Mouse (Mus musculus) gastrocnemius, adult 2 months (tissue): ENCODE results near the gene Cse1l. TPM values are rescaled to one million over a fixed set of nuclear protein-coding genes. Genes with fewer than 3 reads are reported as not detected.
A peak's percentile ranks its signal among the peaks of the same experiment; 100 is the strongest.

Experiments used
- DNase-seq: peaks from one replicate; pipeline ENCODE4 v3.0.0; 2022
- H3K27ac ChIP-seq: fragments of 200-600 bp; 2 replicates; pipeline ENCODE4 v1.8.1; 2022; ENCODE audit warnings: mild to moderate bottlenecking
- H3K4me3 ChIP-seq: fragments of 200-600 bp; 2 replicates; pipeline ENCODE4 v1.8.1; 2022; ENCODE audit warnings: mild to moderate bottlenecking, moderate library complexity
- CTCF ChIP-seq: fragments of 200-600 bp; IDR thresholded peaks from 2 replicates; pipeline ENCODE4 v1.8.1; 2022; ENCODE audit warnings: antibody characterized with exemption, mild to moderate bottlenecking, moderate library complexity
- intact Hi-C: fragments of 180-260 bp; cut with DNase I; formaldehyde crosslinking; loops from one replicate; pipeline ENCODE4 v1.15.1; 2025
- total RNA-seq, 2 experiments: library from RNA; stranded (reverse); gene quantifications; 2 replicates each; pipeline ENCODE4 v1.2.3; 2021

The Cse1l gene
- total RNA-seq, 2 experiments from 2014 or later = 55.6 to 57.4 TPM

- DNase-seq = peak; percentile 62
- intact Hi-C loops = loop anchor here (1.0 kb wide), 1 partner anchor 47 kb away; no protein-coding TSS in a partner anchor
- TF ChIP-seq CTCF = peak; percentile 76
- H3K27ac ChIP-seq = no peak overlapping the region; the same call in 1 of the 2 replicates
- H3K4me3 ChIP-seq = no peak overlapping the region
Observed at GRCm38 (mm10) chr2:166956805-166957204, 51.0 kb downstream of the Cse1l start.

- H3K27ac ChIP-seq = peak overlapping the region; percentile 59
- H3K4me3 ChIP-seq = no peak overlapping the region
- intact Hi-C loops = no loop called here
- DNase-seq = peak; percentile 35
- TF ChIP-seq CTCF = no peak
Observed at GRCm38 (mm10) chr2:166960648-166961330, 54.9 kb downstream of the Cse1l start.

- DNase-seq = no peak
- peak overlapping the region; percentile 28; the same call in 1 of the 2 replicates for H3K27ac ChIP-seq
- intact Hi-C loops = no loop called here
- no peak overlapping the region for H3K4me3 ChIP-seq
- no peak for TF ChIP-seq CTCF
Observed at GRCm38 (mm10) chr2:166963257-166963656, 57.4 kb downstream of the Cse1l start.

GRCm38 (mm10) chr2:166964773-166965172 lies 58.9 kb downstream of the Cse1l start:
- intact Hi-C loops = no loop called here
- DNase-seq = no peak
- Histone ChIP-seq H3K4me3 (no peak overlapping the region), H3K27ac (no peak overlapping the region)
- TF ChIP-seq CTCF = no peak

- no peak for TF ChIP-seq CTCF
- no peak for DNase-seq
- H3K27ac ChIP-seq = peak overlapping the region; percentile 65
- no peak overlapping the region for H3K4me3 ChIP-seq
- intact Hi-C loops = no loop called here
Observed at GRCm38 (mm10) chr2:166973153-166973552, 67.3 kb downstream of the Cse1l start.

- Histone ChIP-seq H3K27ac (peak overlapping the region; percentile 72), H3K4me3 (no peak overlapping the region)
- intact Hi-C loops = no loop called here
- no peak for DNase-seq
- TF ChIP-seq CTCF = no peak
Observed at GRCm38 (mm10) chr2:166974177-166974872, 68.5 kb downstream of the Cse1l start.

- intact Hi-C loops = no loop called here
- peak overlapping the region; percentile 72 for H3K27ac ChIP-seq
- no peak for DNase-seq
- peak overlapping the region; percentile 47 for H3K4me3 ChIP-seq
- no peak for TF ChIP-seq CTCF
Observed at GRCm38 (mm10) chr2:166976356-166976755, 70.5 kb downstream of the Cse1l start.

GRCm38 (mm10) chr2:166977490-166977889 lies 71.7 kb downstream of the Cse1l start:
- no peak for TF ChIP-seq CTCF
- DNase-seq = no peak
- intact Hi-C loops = no loop called here
- Histone ChIP-seq H3K4me3 (no peak overlapping the region), H3K27ac (peak overlapping the region; percentile 72)

- Histone ChIP-seq H3K4me3 (no peak overlapping the region), H3K27ac (no peak overlapping the region)
- TF ChIP-seq CTCF = no peak
- intact Hi-C loops = no loop called here
- no peak for DNase-seq
Observed at GRCm38 (mm10) chr2:166980161-166980560, 74.3 kb downstream of the Cse1l start.

GRCm38 (mm10) chr2:166983351-166983894 lies 77.6 kb downstream of the Cse1l start:
- no peak overlapping the region for H3K4me3 ChIP-seq
- intact Hi-C loops = no loop called here
- DNase-seq = no peak
- no peak overlapping the region for H3K27ac ChIP-seq
- TF ChIP-seq CTCF = peak; percentile 12; the same call in 1 of the 2 replicates

- H3K27ac ChIP-seq = peak overlapping the region; percentile 74
- TF ChIP-seq CTCF = peak; percentile 44
- DNase-seq = no peak
- intact Hi-C loops = no loop called here
- peak overlapping the region; percentile 7; the same call in 1 of the 2 replicates for H3K4me3 ChIP-seq
Observed at GRCm38 (mm10) chr2:166990861-166991260, 85.0 kb downstream of the Cse1l start.

- DNase-seq = no peak
- TF ChIP-seq CTCF = no peak
- Histone ChIP-seq H3K4me3 (no peak overlapping the region), H3K27ac (peak overlapping the region; percentile 74)
- intact Hi-C loops = no loop called here
Observed at GRCm38 (mm10) chr2:166991945-166992344, 86.1 kb downstream of the Cse1l start.

GRCm38 (mm10) chr2:166995021-166995795 lies 89.4 kb downstream of the Cse1l start:
- TF ChIP-seq CTCF = no peak
- Histone ChIP-seq H3K27ac (peak overlapping the region; percentile 99), H3K4me3 (peak overlapping the region; percentile 97)
- intact Hi-C loops = no loop called here
- DNase-seq = no peak

Other genes with a start within 250 kb of the Cse1l start
- 1 to 10 TPM; 3.0 to 5.2 TPM for gene Prex1, start 192.2 kb upstream of the Cse1l start, total RNA-seq
- 1 to 10 TPM; 2.2 to 3.1 TPM for gene Trp53rkb, start 113.5 kb upstream of the Cse1l start, total RNA-seq
- 10 to 100 TPM; 24.9 to 30.9 TPM for gene Arfgef2, start 100.5 kb upstream of the Cse1l start, total RNA-seq
- gene Stau1, start 90.3 kb downstream of the Cse1l start, total RNA-seq = 10 to 100 TPM; 35.3 to 37.0 TPM
- gene Ddx27, start 109.2 kb downstream of the Cse1l start, total RNA-seq = 10 to 100 TPM in 1 of 2 experiments, 1 to 10 TPM in 1; 9.3 to 10.1 TPM
- 10 to 100 TPM; 25.2 to 25.8 TPM for gene Znfx1, start 157.0 kb downstream of the Cse1l start, total RNA-seq